Mouse (Mus musculus) ovary, adult 18-20 months (tissue): ENCODE data around the gene Ppil3.

Experiments
- DNase-seq: peaks from one replicate; pipeline ENCODE4 v3.0.0; 2022; ENCODE audit warnings: low spot score, mixed read lengths

Gene Ppil3

DNA sequence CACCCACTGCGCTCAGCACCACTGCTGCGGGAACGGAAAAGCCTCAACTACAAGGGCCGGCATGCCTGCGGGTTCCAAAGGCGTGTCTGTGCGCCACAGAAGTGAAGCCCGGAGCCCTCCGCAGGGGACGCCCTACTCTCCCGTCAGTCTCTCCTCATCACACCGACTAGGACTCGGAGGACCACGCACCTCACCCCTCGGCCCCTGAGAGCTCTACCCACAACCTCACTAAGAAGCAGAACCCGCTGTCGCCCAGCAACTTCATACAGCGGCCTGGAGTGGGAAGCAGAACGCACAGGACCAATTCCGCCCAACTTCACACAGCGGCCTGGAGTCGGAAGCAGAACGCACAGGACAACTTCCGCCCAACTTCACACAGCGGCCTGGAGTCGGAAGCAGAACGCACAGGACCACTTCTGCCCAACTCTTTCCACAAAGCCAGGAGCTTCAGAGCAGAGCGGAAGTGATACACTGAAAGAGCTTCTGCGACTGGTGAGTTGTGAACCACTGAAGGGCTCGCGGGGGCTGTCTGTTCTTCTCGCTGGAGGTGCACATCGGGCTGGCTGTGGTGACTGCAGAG lies at the start of gene Ppil3, which contains the start of gene Nif3l1:
Gene Ppil3, minus strand, starts transcription at position 344 of the 580 bp plus-strand sequence.
Gene Nif3l1, plus strand, starts transcription at position 9 of the 580 bp plus-strand sequence.
- DNase-seq, result peak; percentile 82

DNA sequence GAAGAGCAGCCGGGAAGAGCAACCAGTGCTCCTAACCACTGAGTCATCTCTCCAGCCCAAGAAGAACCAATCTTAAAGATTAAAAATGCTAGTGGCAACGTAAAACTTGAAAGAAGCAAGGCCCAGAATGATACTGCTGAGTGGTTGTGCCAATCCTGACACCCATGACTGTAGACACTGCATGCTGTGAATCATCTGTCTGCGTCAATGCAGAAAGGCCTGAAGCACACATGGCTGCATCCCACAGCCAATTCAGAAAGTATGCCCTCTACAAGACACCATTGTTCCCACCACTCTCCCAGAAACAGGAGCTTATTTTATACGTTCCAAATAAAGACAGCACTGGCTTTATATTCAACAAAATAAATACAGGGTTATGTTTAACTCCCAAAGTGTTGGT lies 37.4 kb upstream of the Ppil3 start:
- DNase-seq, result no peak

DNA sequence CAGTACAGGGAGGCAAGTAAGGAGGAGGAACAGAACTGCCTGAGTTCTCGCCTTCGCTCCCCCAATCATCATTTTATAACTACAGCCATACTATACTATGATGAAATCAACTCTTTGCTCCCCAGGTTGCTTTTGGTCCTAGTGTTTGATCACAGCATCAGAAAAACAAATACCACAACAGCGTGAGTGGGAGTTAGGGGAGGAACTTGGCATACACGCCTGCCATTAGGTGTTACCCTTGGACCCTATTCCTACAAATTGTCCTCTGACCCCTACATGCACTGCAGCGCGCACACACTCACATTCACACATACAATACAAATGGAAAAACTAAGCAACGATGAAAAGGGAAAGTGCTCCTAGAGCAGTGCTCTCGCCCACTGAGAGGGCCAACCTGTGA lies 30.4 kb upstream of the Ppil3 start:
- no peak for DNase-seq

DNA sequence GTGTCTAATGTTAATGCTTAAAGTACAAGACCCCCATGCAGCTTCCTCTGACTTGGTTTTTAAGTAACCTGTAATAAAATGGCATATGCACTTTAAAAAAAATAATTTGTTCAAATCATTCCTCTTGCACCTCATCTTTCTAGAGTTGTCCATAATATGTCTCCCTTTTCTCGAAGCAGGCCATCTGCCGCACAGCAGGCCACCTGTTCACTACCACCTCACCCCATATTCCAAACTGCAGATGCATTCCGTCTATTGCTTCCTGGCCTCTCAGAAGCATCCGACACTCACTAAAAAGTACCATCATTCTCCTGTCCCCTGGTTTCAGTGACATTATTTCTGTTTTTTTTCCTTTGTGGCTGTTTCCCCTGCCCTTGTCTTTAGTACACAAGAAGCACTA lies 20.3 kb upstream of the Ppil3 start:
- DNase-seq, result no peak

- no peak for DNase-seq
Observed at GRCm38 (mm10) chr1:58465042-58465441, 19.8 kb upstream of the Ppil3 start.

GRCm38 (mm10) chr1:58463935-58464334 lies 18.6 kb upstream of the Ppil3 start:
- no peak for DNase-seq

DNA sequence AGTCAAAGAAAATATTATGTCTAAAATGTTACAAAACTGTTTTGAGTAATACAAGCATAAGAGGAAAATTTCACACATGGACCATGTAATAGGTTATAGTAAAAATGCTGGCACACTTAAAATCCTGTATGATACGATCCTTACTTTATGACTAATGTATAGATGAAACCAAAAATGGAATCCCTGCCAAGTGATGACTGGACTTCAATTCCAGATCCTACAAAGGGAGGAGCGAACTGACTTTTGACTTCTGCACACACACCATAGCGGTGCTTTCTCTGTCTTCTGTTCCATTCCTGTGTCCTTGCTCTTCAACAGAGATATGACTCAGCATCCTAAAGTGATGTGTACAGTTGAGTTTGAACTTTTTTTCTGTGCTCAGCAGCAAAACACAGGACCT lies 15.3 kb upstream of the Ppil3 start:
- DNase-seq, result no peak

GRCm38 (mm10) chr1:58458867-58459266 lies 13.6 kb upstream of the Ppil3 start:
- no peak for DNase-seq

- DNase-seq, result no peak
Observed at GRCm38 (mm10) chr1:58458175-58458574, 12.9 kb upstream of the Ppil3 start.

DNA sequence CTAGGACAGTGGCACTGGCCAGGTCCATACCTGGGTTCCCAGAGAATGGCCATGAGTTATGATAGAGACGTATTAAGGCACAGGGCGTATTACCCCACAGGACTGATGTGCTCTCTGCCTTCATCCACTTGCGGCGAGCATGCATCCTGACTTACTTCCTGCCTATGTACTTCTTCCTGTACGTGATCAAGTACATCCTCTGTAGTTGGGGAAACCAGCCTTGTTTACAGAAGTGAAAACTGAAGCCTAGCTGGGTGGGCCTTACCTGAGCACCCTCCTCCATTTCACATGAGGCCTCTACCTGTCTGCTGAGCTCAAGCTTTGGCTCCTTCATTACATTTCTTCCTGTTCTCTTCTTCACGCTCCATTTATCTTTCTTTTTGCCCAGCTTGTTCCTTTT lies 9.0 kb upstream of the Ppil3 start:
- DNase-seq, result no peak

- DNase-seq, result no peak
Observed at GRCm38 (mm10) chr1:58448396-58448795, 3.1 kb upstream of the Ppil3 start.

GRCm38 (mm10) chr1:58447766-58448165 lies 2.5 kb upstream of the Ppil3 start:
- no peak for DNase-seq

DNA sequence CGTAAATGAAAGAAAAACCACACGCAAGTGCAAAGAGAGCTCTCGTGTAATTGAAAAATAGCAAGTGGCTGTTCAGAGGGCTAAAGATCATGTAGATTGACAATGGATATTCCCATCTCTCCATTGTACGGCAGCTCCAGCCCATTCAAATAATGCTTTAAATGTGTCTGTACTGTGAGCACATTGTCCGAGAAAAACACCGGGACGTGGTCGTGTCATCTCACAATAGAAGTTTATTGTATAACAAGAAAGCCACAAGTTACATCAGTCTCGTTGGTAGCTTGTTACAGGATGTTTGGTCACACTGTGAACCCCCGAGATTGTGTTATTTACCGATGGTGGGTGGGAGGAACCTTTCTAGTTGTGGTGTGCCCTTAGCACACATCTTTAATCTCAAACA lies 575 bp upstream of the Ppil3 start:
- no peak for DNase-seq

- DNase-seq, result no peak
Observed at GRCm38 (mm10) chr1:58444691-58445090, 595 bp downstream of the Ppil3 start.

DNA sequence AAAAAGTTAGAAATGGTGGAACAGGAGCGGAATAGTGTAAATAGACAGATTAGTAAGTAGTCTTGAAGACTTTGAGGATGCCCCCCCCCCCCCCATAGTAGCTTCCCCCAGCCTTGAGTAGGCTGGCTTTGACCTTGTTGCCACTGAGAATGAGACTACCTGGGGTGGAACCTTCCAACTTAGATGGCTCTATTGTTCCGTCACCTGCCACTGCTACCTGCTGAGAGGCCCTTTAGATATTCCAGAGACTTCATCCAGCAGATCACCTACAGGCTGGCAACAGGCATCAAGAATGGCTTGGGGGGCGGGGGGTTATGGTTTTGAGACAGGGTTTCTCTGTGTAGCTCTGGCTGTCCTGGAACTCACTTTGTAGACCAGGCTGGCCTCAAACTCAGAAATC lies 20.7 kb downstream of the Ppil3 start:
- DNase-seq, result no peak

GRCm38 (mm10) chr1:58423371-58424248 lies 21.7 kb downstream of the Ppil3 start, which contains the start of gene Clk1:
Gene Clk1 (minus strand): TSS chr1:58424066.
- peak; percentile 95 for DNase-seq

DNA sequence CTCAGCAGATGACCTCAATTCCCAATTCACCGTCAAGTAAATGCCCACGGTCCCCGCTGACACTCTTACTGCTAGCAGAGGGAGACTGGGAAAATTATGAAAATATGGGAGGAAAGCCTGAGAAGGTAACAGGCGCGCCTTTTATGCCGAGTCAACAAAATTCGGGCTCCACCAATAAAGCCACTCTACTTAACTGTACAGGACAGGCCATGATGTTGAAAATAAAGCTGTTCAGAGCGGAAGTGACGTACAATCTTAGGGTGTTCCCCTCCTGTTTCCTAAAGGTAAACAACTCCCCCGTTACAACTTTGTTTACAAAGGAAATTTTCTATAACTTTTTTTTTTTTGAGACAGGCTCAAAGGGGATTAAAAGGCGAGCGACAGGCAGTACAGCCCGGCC lies 22.4 kb downstream of the Ppil3 start:
- DNase-seq, result no peak

DNA sequence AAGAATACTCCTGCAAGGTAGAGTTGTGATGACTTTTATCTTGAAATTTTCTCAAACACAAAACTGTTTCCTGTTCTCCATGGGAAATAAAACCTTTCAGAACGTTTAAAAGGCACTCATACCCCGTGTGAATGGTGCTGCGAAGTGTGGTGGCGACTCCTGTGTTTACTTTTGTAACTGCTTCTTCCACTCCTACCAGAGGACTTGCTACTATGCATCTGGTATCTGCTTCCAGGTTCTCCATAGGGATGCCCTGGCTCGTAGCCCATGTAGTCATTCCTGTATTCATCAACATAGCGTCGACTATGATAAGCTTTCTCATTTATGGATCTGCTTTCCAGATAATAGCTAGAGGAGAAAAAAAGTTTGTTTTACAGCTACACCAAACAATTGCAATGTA lies 24.3 kb downstream of the Ppil3 start:
- DNase-seq, result no peak

DNA sequence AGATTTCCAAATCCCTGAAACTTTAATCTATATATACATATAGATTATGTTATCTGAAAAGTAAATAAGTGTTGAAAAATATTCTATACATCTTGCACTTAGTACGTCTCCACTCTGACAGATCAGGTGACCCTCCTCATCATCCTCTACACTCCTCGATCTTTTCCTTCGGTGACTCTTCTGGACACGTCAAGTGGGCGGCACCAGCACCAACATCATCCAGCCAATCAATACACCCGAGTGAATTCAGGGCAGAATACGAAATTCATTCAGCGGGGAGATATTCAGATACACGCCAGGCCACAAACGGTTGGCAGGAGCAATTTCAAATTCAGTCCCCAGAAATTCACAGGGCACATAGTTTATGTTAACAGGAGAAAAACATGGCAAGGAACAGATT lies 25.3 kb downstream of the Ppil3 start:
- DNase-seq, result no peak

- DNase-seq, result no peak
Observed at GRCm38 (mm10) chr1:58416048-58416447, 29.2 kb downstream of the Ppil3 start.

DNA sequence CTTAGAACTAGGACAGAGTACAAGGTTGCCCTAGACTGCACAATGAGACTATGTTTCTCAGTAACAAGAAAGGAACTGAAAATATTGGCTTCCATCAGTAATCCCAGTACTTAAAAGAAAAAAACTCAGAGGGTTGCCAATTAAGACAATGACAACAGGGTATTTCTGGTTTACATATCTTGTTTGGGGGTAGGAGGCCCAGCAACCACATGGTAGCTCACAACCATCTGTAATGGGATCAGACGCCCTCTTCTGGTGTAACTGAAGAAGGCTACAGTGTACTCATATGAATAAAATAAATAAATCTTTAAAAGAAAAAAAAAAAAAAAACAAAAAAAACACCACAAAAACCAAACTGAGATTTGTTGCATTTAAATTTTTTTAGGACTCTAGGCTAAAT lies 29.8 kb downstream of the Ppil3 start:
- DNase-seq, result no peak

DNA sequence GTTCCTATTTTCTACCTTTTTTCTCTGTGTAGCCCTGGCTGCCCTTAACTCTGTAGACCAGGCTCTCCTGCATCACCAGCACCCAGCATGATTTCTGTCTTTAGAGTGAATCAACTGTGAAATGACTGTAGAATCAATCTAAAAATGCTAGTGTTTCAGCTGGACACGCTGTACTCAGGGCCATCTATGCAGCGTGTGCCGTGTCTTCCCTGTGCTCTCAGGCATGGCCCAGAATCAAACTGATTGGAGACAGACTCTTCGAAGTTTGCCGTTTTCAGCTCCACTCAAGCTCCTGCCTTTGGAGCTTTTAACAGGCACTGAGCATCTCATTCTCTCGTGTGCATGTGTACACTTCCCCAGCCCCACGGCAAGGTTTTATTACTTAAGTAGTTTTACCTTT lies 34.5 kb downstream of the Ppil3 start:
- DNase-seq, result no peak

- no peak for DNase-seq
Observed at GRCm38 (mm10) chr1:58410198-58410588, 35.1 kb downstream of the Ppil3 start.
